Mouse (Mus musculus): ENCODE data around the gene Apex1.
"Not testable (repeated sequence)": the region's sequence is repeated elsewhere in the genome, so short reads cannot be mapped to it uniquely, and the experiment has no call there.

Apex1 gene

DNA sequence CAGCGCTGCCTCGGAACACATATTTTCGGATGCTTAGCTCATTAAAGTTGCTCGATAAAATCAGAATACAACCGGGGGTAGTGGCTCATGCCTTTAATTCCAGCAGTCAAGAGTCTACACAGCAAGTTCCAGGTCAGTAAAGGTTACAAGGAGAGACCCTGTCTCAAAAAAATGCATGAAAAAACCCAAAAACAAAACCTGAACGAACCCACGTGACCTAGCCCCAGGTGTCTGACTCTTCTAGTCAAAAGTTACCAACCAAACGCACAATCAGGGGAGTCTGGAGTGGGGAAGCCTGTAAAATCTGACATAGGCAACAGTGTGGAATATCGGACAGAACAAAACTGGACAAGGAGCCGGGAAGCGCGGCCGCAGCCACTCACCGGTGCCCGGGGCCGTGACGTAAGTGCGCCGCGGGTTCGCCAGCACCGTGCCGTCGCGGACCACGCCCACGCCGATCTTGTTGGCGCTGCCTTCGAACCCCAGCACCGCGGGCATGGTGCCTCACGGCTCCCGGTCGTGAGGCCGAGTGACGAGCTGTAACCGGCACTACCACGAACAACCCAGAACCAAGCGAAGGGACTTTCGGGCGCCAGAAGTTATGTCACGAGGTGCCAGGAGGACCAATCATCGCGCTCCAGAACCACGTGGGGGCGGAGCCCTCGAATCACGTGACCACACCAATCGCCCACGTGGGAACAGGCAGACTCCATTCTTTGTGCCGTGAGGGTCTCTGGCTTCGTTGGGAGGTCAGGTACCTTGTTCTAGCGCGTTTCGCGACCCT lies at the start of gene Apex1, which contains the start of gene Osgep:
TSS of gene Apex1 (plus strand) at position 688 of the 784 bp plus-strand sequence.
TSS of gene Osgep (minus strand) at position 613 of the 784 bp plus-strand sequence.
- DNase-seq = peak; percentile 96 to 97

DNA sequence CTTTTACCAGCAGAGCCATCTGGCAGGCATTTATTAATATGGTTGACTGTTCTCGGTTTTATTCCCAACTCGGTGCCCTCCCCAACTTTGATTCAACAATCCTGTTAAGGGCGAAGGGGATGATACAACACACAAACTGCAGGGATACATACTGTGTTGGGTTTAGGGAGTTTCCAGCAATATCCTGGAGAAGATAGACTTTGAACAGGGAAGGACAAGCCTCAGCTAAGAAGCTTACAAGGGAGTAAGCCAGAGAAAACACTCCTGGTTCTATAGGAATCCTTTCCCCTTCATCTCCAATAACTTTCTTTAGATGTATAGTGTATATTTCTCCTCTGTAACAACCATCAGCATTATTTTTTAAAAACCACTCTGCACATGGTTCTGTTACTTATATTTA lies 49.6 kb upstream of the Apex1 start:
- DNase-seq = no peak

DNA sequence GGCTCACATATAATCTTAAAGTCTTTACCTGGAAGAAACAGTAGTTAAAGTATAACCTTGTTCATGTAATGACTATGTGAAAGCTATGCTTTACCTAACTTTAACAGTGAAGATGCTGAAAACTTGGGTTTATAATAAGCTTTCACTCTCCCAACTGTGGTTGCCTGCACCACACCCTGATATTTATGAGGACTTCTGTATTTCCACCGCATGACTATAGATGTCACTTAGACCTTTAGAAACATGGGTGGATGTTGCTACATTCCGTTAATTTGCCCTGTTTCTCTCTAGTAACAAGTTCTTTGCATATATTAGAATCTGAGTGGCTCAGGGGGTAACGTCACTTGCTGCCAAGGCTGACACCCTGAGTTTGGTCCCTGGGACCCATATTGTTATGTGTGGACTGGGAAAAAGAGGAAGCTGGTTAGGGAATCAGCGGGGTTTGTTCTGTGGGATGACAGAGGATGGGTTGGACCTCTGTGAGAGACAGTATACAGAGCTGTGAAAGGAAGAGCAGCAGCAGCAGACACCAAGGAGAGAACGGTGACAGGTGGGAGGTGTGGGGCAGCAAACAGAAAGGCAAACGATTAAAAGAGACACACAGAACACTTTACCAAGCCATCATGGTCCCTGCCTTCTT lies 49.1 kb upstream of the Apex1 start:
- peak in 1 of 2 experiments; percentile 2 for DNase-seq

DNA sequence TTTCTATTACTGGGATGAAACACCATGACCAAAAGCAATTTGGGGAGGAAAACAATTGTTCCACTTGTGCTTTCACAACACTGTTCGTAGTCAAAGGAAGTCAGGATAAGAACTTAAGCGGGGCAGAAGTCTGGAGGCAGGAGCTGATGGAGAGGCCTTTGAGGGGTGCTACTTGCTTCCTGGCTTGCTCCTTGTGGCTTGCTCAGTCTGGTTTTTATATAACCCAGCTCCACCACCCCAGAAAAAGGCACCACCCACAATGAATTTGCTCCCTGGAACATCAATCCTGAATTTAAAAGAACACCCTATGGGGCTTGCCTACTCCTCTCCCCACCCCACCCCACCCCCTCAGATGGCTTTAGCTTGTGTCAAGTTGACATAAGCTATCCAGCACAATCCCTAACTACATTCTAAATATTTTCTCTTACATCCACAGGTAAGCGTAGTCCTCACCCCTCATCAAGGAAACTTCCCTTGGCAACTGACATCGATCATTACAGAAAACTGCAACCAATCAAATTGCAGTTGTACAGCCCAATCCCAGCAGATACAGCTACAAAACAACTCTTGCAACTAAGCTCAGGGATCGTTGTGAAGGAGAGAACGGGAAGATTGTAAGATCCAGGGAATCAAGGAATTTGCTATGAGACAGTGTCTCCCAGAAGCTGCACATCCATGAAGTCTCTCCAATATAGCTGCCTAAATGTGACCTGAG lies 48.4 kb upstream of the Apex1 start:
- no peak for DNase-seq

DNA sequence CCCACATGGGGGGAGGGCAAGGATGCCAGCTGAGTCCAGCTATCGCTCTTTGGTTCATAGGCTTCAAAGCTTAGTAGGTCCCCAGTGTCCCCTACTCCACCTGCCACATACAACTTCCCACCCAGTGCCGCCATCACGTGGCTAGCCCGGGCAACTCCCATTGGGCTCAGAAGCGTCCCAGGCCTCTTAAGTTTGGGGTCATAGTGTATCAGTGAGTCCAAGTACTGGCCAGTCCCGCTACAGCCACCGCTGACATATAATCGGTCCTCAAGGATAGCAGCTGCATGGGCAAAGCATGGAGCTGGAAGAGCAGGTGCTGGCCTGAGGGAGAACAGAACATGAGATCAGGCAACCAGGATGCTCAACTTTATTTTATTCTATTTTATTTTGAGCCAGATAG lies 33.1 kb upstream of the Apex1 start:
- DNase-seq = no peak

DNA sequence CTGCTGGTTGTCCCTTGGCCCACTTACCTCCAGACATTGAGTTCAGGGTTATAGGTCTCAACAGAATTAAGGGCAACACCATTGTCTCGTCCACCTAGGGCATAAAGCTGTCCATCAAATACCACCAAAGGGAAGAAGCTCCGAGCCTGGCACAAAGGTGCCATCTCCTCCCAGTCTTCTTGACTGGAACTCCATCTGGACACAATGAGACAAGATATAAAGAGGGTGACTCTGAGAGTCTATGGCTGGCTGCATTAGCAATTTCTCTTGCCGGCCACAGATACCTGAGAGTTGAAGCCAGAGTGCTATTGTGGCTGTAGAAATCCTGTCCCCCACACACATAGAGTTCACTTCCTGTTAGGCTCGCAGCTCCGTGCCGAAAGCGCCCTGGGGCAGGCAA lies 32.7 kb upstream of the Apex1 start:
- no peak for DNase-seq

DNA sequence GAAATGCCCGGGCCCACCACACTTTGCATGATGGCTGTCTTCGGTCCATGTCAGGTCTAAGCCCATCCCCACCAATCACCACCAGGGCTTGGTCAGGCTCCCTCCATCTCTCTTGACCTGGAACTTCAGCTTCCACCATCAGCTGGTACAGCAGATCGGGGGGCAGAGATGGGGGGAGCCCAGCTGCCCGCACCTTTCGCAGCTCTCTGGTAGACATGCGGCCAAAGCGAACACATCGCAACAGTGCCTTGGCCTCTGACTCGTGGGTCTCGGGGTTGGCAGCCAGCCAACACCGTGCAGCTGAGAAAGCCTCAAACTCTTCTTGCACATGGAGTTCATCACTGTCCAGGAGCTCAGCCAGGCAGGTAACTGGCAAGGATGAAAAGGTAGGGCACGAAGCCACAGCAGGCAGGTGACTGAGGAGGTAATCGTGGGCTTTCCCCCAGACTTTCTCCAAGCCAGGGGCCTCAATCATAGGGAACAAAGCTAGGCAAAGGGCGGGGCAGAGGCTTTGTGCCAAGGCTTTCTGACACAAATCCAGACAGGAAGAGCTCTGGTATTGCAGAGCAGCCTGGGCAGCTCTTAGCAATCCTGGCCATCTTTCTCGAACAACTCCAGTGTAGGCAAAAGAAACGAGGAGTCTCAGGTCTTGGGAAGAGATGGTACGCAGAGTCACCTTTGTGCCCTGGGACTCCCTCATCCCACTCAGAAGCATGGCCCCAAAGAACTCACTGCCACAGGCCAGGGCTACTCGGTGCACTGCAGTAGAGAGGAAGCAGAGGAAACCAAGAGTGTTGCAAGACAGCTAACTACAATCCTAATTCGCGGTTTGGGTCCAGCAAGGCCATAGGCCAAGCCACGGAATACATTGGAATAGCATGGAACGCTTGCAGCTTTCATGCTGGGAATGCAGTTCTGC lies 32.0 kb upstream of the Apex1 start:
- peak; percentile 50 to 57 for DNase-seq

DNA sequence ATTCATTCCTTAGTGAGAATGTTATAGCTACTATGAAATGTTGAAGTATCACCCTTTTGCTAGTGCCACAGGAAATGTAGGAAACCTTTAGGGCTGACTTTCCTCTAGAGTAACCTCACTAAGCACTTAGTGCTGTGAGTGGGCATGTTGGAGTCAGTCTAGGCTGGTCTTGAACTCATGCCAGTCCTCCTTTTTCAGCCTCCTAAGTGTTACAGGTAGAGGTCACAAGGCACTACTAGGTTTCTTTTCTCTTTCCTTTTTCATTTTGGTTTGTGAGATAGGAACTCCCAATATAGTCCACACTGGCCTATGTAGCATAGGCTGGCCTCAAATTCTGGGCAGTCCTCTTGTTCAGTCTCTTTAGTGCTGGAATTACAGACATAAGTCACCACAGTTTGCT lies 29.4 kb upstream of the Apex1 start:
- no peak for DNase-seq

DNA sequence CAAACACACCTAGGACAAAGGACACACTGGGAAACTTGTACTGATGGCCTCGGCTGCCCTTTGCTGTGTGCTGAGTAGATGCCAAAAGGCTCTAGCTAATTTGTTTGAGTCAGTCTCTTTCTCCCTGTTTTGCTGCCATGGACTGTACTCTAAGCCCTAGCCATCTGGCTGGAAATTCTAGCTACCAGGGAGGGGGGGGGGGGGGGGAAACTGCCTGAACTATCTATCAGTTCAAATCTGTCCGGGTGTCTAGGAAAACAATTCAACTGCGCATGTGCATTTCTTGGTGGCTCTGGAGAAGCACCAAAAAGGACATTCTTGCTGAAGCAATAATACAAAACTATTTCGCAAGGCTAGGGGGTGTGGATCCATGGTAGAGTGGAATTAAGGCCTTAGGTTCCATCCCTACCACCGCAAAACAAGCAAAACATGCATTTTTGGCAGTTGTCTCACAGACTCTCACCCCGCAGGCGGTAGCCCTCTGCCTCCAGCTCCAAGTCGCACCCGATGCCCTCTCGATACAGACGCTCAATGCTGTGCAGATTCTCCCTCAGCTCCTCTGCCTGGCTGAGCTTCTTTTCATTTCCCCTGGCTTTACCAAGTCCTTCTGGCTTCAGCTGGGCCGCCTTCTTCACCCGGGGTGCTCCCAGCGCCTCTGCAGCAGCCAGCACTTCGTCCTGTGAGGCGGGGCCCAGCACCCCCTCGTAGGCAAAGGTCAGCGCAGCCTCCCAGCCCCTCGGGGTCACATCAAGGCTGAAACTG lies 28.6 kb upstream of the Apex1 start:
- peak; percentile 60 to 77 for DNase-seq

DNA sequence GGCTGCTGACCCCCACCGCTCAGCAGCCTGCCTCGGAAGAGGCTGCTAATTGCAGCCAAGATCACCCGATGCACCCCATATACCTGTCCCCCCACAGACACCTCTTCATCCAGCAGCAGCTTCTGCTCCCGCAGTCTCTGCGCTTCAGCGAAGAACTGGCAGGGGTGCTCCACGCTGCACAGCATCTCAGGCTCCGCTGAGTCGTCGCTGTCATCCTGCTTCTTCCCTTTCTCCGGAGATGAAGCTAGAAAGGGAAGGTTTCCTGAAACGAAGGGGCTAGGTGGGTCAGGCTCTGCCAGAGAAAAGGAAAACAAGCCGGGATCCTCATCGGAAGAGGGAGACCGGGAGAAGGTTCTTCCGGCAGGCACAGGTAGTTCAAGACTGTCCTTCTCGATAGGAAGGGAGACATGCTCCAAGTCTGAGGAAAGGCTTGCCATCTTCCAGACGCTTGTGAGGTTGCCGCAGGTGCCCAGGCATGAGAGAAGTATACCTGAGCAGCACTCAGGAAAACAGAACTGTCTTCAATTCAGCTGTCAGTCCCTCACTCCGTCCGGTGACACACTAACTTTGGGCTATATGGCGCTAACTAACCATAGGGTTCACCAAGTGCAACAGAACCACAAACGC lies 27.9 kb upstream of the Apex1 start:
- peak in 1 of 2 experiments; percentile 8 for DNase-seq

DNA sequence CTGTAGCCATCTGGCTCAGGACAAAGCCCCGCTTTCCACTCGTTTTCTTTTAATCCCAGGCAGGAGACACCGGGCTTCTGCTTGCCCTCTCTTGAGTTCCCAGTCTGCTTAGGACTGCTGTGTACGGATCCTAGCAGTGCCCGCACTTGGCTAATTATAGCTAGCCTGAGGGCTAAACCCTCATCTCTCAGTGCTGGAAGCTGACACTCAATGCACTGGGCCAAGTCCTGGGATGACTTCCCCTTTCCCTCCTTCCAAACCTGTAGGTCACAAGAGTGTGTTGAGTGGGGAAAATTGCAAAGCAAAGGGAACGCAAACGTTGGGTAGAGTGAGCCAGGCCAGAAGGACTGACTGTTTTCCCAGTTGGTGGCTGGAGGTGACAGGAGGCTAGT lies 27.4 kb upstream of the Apex1 start, which contains the start of gene Klhl33:
TSS of gene Klhl33 (minus strand) at position 134 of the 392 bp plus-strand sequence.
- DNase-seq = peak in 1 of 2 experiments; percentile 13

DNA sequence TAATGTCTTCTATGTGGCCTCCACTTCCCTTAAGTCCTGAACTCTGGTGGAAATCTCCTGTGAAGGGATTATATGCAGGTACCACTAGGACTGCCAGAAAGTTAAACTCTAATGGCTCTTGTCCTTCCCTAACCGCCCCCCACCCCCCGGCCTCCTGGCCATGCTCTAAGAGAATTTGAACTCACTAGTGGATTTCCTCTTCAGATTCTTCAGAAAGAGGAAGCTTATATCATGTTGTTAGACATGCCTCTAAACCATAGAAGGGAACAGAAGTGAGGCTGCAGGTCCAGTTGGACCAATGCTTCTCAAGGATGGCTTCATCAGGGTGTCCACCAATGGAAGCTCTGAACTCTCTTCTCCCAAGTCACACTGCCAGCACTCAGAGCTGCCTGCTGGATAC lies 26.8 kb upstream of the Apex1 start:
- not testable (repeated sequence) for DNase-seq

DNA sequence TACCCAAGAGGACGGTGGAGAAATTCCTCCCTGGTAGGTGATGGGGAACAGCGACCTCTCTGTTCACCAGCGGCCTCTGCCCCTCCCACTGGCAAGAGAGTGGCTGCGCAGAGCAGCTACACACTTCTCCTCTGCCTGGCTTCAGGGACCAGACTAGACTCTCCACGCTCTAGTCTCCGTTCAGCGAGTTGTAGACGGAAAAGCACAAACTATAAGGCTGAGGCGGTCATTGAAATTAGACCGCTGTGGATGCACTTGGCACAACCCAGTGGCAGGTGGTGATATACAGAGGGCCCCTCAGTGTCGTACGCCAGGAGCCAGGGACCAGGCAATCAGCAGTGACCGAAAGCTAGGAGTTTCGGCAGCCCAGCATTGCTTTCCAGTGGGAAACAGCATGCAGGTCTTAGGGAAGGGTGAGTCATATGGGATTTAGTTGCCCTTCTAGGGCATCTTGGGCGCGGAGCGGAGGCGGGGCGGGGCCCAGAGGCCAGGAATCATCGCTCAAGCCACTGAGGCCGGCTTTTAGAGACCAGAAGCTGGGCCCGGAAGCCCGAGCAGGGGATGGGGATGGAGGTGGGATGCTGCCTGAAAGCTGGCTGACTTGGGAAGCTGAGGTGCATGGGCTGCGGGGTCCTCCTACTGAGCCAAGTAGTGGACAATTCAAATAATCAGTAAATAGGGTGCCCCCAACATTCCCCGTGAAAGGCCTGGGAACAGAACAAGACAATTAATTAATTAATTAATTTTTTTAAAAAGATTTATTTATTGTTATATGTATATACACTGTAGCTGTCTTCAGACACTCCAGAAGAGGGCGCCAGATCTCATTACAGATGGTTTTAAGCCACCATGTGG lies 20.6 kb upstream of the Apex1 start:
- DNase-seq = peak; percentile 35 to 50

DNA sequence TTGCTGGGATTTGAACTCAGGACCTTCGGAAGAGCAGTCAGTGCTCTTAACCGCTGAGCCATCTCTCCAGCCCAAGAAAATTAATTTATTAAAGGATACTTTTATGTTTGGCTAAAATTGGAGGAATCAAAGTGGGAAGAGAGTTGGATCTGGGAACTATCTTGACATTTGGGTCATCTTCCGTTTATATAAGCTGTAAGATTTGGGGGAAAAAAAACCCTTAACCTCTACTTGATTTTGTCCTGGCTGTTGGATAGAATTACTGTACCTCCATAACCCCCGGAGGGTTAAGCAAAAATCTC lies 20.0 kb upstream of the Apex1 start:
- DNase-seq = no peak

DNA sequence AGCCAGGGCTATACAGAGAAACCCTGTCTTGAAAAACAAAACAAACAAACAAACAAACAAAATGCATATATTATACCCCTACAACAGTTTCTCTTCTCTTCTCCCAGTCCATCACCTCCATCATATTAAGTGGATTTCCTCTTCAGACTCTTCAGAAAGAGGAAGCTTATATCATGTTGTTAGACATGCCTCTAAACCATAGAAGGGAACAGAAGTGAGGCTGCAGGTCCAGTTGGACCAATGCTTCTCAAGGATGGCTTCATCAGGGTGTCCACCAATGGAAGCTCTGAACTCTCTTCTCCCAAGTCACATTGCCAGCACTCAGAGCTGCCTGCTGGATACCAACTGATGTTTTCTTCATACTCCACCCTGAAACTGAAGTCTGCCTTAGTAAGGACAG lies 19.4 kb upstream of the Apex1 start:
- DNase-seq = not testable (repeated sequence)

DNA sequence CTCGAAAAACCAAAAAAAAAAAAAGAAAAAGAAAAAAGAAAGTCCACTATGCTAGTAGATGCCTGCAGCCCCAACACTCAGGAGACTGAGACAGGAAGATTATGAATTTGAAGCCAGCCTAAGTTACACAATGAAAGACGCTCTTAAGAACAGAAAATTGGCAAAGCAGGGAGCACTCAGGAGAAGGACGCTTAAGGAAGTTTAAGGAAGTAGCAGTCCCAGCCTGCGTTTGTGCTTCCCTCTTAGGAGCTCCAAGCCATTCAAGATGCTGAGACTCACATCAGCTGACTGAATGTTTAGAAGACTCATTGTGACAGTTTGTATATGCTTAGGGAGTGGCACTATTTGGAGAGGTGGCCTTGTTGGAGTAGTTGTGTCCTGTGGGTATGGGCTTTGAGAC lies 16.6 kb upstream of the Apex1 start:
- peak in 1 of 2 experiments; percentile 31 for DNase-seq

DNA sequence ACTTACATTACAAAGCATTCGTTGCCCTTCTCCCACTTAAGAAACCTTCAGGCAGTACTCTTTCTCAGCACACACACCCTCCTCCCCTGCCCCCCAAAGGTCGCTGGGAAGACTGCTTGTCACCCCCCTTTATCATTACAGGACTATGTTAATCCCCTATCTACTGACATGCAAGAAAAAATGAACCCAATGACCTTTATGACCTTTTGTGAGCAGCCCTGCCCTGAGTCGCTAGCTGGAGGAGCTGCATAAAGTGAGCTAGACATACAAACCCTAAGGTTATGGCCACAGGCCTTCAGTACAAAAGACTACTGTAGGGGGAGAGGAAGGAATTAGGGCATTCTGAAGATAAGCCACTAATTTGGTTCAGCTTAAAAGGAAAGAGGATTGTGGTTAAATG lies 13.4 kb upstream of the Apex1 start:
- DNase-seq = no peak

DNA sequence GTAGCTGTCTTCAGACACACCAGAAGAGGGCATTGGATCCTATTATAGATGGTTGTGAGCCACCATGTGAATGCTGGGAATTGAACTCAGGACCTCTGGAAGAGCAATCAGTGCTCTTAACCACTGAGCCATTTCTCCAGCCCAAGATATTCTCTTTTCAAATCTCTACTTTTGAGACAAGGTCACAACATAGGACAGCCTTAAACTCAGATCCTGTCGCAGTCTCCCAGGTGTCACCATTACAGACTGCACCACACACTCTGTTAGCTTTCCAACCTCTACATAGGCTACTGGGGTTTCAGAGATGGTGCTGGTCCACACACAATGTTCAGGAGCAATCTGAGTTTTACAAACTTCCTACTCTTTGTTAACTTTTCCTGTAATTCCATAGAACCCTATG lies 1.3 kb upstream of the Apex1 start:
- DNase-seq = not testable (repeated sequence)

DNA sequence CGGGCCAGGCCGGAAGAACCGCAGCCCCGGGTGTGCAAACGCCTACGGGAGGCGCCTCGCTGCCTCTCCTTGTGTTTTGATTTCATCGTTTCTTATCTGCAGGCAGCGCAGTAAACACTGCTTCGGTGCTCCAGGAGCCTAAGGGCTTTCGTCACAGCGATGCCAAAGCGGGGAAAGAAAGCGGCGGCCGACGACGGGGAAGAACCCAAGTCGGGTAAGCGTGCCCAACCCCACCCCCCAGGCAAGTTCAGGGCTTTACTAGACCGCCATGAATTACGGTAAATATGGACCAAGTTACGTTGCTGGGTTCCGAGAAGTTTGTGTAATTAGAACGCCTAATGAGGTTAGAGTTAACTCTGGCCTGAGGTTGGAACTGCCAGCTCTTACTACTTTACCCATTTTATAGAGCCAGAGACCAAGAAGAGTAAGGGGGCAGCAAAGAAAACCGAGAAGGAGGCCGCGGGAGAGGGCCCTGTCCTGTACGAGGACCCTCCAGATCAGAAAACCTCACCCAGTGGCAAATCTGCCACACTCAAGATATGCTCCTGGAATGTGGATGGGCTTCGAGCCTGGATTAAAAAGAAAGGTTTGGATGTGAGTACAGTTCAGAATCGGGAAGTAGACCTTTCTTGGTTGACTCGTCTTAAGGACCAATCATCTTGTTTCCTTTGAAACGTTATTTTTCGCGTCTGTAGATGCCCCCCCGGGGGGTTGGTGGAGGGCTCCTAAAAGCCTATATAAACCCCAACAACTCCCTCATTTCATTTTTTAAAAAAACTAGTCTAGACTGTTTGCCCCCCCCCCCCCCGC lies 548 bp downstream of the Apex1 start:
- DNase-seq = no peak

DNA sequence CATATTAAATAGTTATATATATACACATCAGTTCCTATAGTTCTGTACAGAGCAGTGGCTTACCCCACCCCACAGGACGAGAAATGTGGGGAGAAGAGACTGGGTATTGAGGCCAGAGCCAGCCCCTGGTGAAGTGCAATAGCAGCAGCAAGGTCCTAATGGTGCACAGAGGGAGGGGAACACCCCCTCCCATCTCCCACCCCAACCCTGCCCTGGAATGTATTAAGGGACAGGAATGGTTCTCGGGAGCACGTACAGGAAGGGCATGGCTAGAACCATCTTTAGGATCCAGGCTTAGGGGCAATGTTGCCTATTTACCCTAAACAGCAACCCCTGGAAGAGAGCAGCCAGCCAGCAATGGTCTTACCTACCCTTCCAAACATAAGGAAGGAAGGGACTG lies 2.6 kb downstream of the Apex1 start:
- no peak for DNase-seq

All from lung, adult 18-20 months (tissue).